ENCODE assay signal across 9 mouse cellular contexts in the genomic region with DNA sequence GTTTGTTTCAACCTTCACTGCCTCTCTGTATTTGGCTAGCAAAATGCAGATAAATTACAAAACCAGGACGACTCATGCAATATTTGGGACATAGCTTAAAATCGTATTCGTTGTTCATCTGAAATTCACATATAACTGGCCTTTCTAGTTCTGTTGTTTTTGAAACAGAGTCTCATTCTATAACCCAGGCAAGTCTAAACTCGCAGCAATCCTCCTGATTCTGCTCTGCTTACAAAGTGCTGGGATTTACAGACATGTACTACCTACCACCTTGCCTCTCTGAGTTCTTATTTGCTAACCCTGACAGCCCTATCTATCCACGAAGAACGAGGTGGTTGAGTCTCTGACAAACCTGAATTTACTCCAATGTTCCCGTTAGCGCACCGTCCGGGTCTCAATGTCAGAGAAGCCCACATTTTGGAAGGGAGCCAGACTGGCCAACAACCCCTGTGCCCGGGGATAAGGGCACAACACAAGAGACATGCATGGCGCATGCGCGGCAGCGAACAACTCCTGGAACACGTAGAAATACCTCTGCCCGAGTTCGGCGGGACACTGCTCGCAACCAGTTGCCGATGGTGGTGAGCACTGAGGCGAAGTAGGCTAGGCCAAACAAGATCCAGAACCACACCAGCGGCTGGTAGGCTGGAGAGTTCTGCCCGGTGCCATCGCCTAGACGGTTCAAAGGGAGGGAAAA. TPM values are rescaled to one million over a fixed set of nuclear protein-coding genes. Genes with fewer than 3 reads are reported as not detected.
DNase-seq lines count a peak whose midpoint lies in the region.
"Had no signal": no experiment of that assay in that cellular context is flagged by ENCODE, and none has a peak within 500 bp of the region (broad histone marks: within the 10 kb centered on the region; RNA-seq: fewer than 3 reads in every experiment).

No protein-coding gene starts in this region.

- peak; percentile 37 for DNase-seq in thymus, postnatal 14 days
- DNase-seq in thymus, postnatal 25 days = no peak
- peak; percentile 51 for DNase-seq in forelimb bud, embryonic 11.5 days (ENCODE audit: low read depth, low spot score)
- peak; percentile 67 to 87 for DNase-seq in kidney, postnatal 25 days
- peak; percentile 61 for DNase-seq in neural tube, embryonic 10.5 days (ENCODE audit: extremely low spot score, low spot score)
- DNase-seq in spleen, postnatal 14 days (ENCODE audit: low spot score in 2 of 2) = no peak
- no peak for DNase-seq in layer of hippocampus, adult 18-20 months (ENCODE audit: low spot score in 2 of 2)
- no peak for DNase-seq in frontal cortex, adult 2 months (ENCODE audit: extremely low spot score in 1 of 2, low spot score in 1 of 2)

RNA-seq across cellular contexts. Expression of gene Catsperz, which starts 1.5 kb away (rescaled TPM):
- total RNA-seq in layer of hippocampus, adult 18-20 months (2021) = 10 to 100 TPM in 1 of 2 experiments, 1 to 10 TPM in 1; 8.2 to 12.6 TPM
- polyA plus RNA-seq in frontal cortex, adult 2 months (2012; rRNA removed) = 11.9 and 16.0 TPM in 2 replicates
- polyA plus RNA-seq: macrophage had no signal

RNA-seq across cellular contexts. Expression of gene Esrra, which starts 5.1 kb away (rescaled TPM):
- total RNA-seq in layer of hippocampus, adult 18-20 months (2021) = 10 to 100 TPM; 59.5 to 59.6 TPM
- polyA plus RNA-seq in frontal cortex, adult 2 months (2012; rRNA removed) = 67.7 and 70.5 TPM in 2 replicates

RNA-seq across cellular contexts. Expression of gene Kcnk4, which starts 7.6 kb away (rescaled TPM):
- 10 to 100 TPM; 15.4 to 17.0 TPM for total RNA-seq in layer of hippocampus, adult 18-20 months (2021)
- polyA plus RNA-seq in frontal cortex, adult 2 months (2012; rRNA removed) = 22.3 and 30.5 TPM in 2 replicates
- polyA plus RNA-seq: macrophage had no signal

RNA-seq across cellular contexts. Expression of gene Bad, which starts 15.0 kb away (rescaled TPM):
- total RNA-seq in layer of hippocampus, adult 18-20 months (2021) = 10 to 100 TPM; 37.8 to 44.4 TPM
- 55.1 and 65.8 TPM in 2 replicates for polyA plus RNA-seq in frontal cortex, adult 2 months (2012; rRNA removed)

RNA-seq across cellular contexts. Expression of gene Gpr137, which starts 15.6 kb away (rescaled TPM):
- total RNA-seq in layer of hippocampus, adult 18-20 months (2021) = 100 to 1,000 TPM; 105 to 108 TPM
- 105 TPM in 2 replicates for polyA plus RNA-seq in frontal cortex, adult 2 months (2012; rRNA removed)

Comparison
In these comparisons a context has a peak if more than half of its experiments do, and no peak if none do; other contexts are left out.
1. DNase-seq: peak in thymus, postnatal 14 days (single experiment), forelimb bud, embryonic 11.5 days (single experiment), kidney, postnatal 25 days (2 of 2) and neural tube, embryonic 10.5 days (single experiment); none in thymus, postnatal 25 days (single experiment), spleen, postnatal 14 days (0 of 2), layer of hippocampus, adult 18-20 months (0 of 2) and frontal cortex, adult 2 months (0 of 2).